Mouse (Mus musculus): Measurements from ENCODE around the gene Nup210l.

DNA sequence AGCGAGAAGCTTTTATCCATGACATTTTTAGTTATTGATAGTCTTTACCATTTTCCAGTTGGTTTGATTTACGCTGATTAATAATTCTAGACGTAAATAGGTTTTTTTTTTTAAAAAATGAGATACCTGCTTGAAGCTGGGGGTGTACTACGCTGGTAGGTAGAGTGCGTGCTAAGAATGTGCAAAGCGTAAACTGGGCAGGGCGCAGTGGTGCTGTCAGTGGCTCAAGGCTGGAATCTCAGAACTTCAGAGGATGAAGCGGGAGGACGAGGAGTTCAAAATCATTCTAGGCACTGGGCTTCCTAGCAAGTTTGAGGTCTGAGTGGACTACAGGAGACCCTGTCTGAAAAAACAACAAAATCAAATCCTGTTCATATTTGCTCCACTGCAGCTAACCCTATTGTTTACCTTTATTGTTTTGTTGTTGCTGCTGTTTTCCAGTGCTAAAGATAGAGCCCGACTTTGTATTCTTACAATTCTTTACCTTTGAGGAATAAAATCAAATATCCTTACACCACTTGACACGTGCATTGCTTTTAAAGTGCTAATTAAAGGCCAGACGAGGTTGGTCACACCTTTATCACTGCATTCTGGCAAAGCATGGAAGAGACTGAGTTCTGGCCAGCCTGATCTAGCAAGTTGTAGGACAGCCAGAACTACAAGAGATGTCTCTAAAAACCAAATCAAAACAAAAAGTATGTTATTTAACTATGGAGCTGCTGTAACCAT lies 110.2 kb downstream of the Nup210l start:
- TF ChIP-seq POLR2A (IDR thresholded peaks at IDR 0.05; ENCODE audit: low read depth, low read length): no peak
- no peak for TF ChIP-seq CTCF (conservative IDR thresholded peaks at IDR 0.05; ENCODE audit: insufficient read depth, insufficient read length, low read depth, low read length)

All from kidney, adult 2 months (tissue).